Mouse (Mus musculus): Measurements from ENCODE around the gene Kcnq2.

DNA sequence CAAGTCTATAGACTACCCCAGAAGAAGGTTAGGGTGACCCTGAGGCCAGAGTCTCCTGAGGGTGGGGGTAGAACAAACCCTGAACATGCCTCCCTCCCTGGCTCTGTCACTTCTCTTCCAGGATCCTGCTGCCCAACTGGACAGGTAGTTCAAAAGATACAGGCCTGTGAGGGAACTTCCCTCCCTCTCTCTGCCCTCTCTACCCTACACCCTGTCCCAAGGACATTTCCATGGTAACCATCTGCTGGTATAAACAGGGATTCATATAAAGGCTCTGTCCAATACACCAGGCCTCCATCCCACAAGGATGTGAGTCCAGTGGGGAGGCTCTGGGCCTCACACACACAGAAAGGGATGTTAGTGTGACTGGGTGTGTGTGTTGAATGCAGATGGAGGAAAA, 92.7 kb downstream of the Kcnq2 start:
- TF ChIP-seq CTCF (IDR thresholded peaks at IDR 0.05 in 2 of 3, conservative IDR thresholded peaks at IDR 0.05 in 1 of 3; ENCODE audit: control insufficient read depth in 1 of 3, insufficient read depth in 1 of 3, low read depth in 2 of 3, low read length in 3 of 3, poor library complexity in 1 of 3, severe bottlenecking in 1 of 3) (no peak), GATA1 (IDR thresholded peaks at IDR 0.05; ENCODE audit: low read depth, low read length) (no peak)
